Mouse (Mus musculus) urinary bladder, postnatal 4 days (tissue): ENCODE results near the gene Teddm1a.
A peak's percentile ranks its signal among the peaks of the same experiment; 100 is the strongest.

Source experiments
- DNase-seq, 2 experiments: peaks; one replicate each; pipeline ENCODE4 v3.0.0; 2021 to 2022; ENCODE audit warnings: low spot score in 2 of 2

Gene Teddm1a

DNA sequence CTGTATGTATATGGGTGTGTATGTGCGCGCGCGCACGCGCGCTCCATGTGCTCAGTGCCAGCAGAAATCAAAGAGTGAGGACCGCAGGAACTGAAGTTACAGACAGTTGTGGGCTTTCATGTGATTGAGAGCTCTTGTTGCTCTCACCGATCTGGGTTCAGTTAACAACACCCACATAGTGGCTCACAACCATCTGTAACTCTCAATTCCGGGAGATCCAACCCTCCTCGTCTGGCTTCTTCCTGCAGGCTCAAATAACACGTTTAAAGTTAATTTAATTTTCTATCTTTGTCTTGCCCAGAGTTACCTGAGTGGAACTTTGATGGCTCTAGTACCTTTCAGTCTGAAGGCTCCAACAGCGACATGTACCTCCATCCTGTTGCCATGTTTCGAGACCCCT, 12.7 kb downstream of the Teddm1a start:
- DNase-seq: no peak

DNA sequence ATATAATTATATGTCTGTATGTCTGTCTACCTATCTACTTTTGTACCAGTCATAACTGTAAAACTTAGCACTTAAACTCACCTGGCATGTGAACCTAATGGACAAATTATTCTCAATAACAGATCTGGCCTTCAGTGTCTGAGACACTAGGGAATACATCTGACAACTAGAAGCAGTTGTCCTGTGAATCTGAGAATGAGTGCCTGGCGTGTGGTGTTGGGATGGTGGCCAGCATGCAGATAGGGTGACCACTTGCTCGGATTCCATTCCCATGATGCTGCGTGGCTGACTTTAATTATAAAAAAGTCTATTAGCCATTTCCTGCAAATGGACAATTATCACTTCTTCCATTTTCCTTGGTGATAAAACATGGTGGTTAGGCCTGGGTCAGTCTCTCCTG, 14.3 kb downstream of the Teddm1a start:
- no peak for DNase-seq

DNA sequence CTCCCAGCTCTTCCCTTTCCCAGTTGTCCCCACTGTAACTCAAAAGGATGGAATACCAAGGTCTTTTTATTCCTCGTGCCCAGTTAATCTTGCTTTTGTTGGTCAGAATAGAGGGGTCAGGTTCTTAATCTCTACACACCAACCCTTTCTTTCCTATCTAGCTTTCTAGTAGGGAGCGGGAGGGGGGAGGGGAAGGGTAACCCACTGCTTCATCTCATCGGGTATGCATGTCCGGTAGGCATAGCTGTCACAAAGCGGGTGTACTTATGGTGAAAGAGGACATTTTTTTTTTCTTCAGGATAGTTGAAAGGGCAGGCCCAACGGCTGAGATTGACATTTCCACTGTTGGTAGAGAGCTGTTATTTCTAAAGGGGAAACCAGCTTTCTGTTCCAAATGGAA, 16.7 kb downstream of the Teddm1a start:
- DNase-seq: no peak

DNA sequence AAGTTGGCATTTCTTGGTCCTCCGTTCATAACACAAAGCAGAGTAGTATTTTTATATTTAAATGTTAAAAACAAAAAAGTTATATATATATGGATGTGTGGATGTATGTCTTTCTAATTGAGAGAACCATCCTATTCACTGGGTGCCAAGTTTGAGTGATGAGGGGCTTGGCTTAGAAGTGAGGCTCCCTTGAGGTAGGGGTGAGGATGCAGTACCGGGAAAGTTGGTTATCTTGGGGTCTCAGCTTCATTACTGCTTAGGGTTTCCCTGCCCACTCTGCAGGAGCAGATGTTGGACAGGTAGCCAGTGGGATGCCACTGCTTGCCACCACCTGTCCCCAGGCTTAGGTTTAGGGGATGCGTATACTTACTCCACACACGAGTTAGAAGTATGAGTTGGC, 17.2 kb downstream of the Teddm1a start:
- DNase-seq: no peak

DNA sequence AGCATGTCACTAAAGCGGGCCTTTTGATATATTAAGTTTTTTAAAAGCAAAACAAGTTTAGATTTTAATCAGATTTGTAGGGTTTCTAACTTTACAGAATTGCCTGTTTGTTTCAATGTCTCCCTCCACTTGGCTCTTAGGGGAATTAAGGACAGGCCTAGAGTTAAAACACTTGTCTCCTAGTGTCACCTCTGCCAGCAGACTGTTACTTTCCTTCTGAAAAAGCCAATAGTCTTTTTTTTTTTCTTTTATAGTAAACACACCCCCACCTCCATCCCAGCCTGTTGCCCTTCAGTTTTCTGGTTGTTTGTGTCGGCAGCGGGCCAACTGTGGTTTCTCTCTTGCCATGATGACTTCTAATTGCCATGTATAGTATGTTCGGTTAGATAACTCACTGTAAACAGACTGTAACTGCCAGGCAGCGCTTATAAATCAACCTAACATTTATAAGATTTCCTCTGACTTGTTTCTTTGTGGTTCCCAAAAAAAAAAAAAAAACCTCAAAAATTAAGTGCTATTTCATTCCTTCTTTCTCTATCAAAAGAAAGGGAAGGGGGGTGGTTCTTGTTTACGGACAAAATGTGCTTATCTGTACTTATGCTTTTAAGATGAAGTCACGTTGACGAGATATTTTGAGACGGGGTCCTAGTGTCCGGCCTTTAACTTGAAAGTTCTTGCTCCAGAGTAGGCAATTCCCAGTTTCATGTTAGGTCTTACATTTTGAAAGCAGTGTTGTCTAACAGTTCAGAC, 17.8 kb downstream of the Teddm1a start:
- DNase-seq: peak; percentile 41 to 71

DNA sequence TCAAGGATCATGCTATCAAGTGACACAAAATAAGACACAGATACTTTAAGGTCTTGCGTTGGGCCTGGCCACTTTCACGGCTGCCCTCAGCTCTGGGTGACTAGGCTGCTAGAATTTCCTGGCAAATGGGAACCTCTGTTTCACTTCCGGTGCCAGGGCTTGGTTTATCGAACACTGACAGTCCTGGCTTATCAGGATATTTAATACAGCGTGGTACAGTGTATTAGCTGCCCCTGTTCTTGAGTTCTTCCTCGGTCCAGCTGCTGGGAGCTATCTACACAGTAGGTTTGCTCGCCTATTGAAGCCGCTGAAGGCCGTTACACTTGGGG, 18.4 kb downstream of the Teddm1a start:
- no peak for DNase-seq

DNA sequence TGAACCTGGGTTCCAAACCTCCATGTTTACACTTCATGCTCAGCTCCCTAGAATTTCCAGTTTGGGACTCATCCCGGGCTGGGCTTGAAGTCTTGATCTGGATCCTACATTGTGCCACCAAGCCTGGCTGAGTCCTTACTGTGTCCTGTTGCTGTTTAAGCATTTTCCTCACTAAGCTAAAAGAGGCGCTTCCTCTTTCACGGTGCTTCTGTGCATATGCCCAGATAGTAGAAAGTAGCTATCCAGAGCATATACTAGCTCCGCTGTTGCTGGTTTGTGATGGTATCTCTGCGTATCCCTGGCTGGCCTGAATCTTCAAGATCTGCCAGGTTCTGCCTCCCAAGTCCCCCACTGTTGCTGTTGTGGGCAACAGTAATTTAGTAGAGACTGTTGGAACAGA, 18.9 kb downstream of the Teddm1a start:
- DNase-seq: no peak

DNA sequence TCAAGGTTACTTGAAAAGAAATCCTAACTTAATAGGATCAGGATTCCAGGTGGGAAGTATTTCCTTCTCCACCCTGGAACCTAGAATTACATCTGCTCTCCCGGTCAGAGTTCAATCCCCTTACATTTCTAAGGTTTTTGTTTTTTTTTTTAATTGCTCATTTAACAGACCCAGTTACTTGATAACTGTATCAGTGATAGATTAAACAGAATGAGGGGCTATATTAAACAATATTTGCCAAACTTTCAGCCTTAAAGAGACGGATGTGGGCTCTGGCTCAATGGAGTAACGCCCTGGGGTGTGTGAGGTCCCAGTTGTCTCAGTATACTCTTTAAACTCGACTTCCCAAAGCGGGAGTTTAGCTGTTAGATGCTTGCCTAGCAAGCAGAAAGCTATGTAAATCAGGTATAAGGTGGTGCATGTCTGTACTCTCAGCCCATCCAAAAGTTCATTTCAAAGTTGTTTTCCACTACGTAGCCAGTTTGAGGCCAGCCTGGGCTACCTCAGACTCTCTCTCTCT, 19.8 kb downstream of the Teddm1a start:
- DNase-seq: no peak

DNA sequence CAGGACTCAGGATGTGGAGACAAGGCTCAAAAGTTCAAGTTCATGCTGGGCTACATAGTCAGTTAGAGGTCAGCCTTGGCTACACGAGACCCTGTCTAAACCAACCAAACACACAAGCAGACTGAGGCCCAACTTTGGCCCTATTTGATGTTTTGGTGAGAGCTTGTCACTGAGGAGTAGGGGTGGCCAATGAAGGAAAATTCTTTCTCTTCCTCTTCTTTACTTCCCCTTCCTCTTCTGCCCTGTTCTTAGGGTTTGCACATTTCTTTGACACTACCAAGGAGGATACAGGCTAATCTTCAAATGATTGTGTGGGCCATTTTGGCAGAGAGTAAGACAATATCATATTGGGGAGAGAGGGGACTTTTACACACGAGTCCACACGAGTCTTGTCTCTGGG, 22.3 kb downstream of the Teddm1a start:
- no peak for DNase-seq

DNA sequence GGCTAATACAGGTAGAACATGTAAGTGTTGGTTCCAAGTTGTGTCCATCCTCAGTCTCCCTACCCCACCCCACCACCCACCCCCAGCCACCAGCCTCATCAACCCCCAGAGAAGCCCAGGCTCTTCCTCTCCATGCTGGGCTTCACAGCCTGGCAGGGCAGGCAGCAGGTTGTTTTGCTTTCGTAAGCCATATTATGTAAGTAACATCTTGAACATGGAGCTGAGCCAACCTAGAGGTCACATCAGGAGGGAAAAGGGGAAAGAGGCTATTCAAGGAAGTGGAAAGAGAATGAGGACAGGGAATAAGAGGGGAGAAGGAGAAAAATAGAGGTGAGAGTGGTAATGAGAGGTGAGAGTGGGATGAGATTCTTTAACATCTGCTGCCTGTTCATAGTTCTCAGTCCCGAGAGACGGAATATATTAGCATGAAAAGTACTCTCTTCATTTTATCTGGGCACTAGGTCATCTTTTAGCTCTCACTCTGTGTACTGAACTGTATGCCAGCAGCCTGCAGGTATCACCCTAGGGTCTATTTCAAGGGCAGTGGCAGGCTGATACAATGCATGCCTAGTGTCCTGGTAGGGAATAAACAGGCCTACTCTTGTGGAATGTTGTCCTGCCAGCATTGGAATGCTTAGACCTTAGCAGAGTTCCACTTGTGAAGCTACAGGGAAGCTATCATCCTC, 27.1 kb downstream of the Teddm1a start:
- no peak for DNase-seq

DNA sequence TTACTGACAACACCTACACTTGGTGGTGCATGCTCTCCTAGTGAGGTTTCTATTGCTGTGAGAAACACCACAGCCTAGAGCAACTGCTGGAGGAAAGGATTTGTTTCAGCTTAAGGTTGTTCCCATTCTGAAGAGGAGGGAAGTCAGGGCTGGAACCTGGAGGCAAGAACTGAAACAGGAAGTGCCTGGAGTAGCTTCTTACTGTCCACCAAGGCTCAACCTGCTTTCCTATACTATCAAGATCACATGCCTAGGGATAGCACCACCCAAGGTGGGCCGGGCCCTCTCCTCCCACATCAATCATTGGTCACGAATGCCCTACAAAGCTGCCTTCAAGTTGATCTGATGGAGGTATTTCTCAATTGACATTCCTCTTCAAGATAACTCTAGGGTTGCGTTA, 30.1 kb downstream of the Teddm1a start:
- no peak for DNase-seq

DNA sequence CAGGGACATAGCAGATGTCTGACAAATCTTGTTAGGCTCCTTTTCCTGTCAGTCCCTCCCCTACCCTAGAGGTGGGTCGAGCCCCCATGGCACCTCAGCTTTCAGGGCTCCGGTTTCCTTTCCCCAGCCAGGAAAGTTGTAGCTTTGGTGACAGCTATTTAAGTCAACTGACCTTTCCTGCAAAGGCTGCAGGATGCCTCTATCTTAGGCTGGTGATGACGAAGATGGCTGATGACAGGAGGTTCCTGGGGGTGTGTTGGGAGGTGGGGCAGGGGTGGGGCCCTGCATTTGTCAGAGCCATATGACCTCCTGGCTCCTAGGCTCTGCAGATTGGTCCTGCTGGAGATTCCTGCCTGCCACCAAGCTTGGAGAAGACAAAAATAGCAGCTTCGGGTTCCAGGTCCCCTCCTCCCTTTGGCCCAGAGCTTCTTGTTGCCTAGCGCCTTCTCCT, 31.1 kb downstream of the Teddm1a start:
- DNase-seq: no peak

DNA sequence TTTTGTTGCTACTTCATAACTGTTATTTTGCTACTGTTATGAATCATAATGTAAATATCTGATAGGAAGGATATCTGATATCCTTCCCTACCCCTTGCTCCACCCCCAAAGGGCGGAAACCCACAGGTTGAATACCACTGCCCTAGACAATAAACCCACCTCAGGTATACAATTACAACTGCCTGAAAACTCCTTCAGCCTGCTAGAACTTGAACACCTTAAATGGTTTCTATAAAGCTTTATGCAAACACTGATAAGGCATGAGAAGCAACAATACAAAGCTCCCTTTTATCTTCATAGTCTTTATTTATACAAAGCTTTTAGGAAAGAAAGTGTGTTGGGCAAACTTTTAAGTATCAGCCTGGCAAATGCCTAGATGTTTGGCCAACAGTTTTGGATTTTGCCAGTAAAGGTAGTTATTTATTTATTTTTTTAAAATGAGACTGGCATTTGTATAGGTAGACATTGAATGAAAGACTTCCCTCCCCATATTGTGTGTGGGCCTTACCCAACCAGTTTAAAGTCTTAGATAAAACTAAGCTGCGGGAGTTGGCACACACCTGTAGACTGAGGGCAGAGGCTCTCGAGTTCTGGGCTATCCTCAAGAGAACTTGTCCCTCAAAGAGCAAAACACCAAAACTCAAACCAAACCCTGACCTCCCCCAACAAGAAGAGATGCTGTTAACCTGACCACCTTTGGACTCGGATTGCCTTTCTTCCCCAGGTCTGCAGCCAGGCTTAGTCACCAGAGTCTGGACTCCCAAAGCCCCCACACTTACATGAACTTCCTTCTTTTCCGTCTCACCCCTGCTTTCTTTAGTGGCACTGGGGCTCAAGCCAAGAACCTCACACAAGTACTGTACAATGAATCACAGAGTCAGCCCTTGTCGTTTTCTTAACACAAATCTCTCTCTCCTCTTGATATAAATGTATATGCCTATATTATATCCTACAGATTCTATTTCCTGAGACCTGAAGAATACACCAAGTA, 33.1 kb downstream of the Teddm1a start:
- no peak for DNase-seq

DNA sequence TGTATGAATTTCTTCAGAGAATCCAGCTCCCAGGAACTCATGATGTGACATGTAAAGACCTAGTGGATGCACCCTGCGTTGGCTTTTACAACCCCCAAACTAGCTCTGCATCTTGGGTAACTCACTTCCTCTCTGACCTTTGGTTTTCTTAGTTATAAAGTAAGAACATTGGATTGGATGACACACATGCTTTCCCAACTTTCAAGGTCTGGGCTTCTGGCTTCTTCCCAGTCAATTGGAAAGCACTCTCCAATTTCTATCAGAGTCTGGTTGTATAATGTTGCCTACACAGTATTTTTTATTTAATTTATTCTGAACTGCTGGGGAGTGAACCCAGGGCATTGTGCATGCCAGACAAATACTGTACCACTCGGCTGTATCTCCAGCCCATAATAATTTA, 38.9 kb downstream of the Teddm1a start:
- DNase-seq: no peak

DNA sequence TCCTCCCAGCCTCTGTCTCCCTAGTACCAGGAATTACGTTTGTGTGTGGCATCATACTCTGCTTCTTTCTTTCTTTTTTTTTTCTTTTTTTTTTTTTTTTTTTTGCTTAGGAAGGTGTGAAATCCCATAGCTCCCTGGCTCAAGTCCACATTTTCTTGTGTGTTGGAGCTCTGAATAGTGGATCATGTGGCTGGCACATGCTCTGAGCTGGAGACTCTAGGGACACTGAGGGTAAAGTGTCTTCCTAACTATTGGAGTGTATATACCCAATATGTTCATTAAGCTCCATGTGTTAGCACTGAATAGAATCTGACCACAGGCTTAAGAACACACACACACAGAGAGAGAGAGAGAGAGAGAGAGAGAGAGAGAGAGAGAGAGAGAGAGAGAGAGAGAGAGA, 42.2 kb downstream of the Teddm1a start:
- no peak for DNase-seq

DNA sequence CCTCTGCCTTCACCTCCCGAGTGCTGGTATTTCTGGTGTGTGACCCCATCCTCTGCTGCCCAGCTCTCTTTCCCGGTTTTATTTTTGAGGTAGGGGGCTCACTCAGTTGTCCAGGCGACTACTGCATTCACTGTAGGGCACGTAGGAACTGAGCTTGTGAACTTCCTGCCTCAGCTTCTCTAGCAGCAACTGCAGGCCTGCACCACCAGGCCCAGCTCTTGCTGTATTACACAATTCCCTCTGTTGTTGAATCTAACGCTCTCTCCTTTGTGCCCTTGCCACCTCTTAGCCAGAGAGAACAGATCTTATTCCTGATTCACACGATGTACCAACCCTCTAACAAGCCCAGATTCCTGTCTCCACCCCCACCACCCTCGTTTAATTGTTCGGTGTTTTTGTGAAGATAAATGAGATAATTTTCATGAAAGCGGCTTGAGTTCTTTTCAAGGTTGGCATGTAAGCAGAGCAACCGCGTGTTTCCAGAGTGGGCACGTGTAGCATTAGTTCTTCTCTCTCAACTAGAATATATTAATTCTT, 44.4 kb downstream of the Teddm1a start:
- no peak for DNase-seq

DNA sequence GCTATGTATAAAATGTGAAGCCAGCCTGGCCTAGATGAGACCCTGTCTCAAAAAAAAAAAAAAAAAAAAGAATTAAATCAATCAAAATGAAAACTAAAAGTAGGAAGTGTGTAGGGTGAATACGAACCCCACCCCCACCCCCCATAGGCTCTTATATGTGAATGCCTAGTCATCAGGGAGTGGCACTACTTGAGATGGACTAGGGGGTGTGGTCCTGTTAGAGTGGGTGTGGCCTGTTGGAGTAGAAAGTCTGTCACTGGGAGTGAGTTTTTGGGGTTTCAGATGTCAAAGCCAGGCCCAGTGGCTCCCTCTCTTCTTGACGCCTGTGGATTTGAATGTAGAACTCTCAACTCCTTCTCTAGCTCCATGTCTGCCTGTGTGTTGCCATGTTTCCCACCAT, 45.5 kb downstream of the Teddm1a start:
- DNase-seq: no peak

DNA sequence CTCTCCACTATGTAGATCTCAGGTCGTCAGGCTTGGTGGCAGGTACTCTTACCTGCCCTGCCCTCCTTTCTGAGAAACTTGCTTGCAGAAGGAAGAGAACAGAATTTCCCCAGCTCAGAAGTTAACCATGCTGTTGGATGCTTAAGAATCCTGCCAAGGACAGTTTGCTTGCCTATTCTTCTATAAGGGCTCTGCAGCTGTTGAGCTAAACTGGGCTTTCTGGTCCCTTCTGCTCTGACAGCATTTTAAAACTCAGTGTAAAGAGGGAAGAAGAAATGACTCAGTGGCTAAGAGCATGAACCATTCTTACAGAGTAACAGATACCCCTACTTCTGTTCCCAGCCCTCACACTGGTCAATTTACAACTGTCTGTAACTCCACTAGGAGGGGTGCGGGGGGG, 49.4 kb downstream of the Teddm1a start:
- DNase-seq: no peak
